Mouse (Mus musculus): ENCODE data around the gene Themis2.

Gene Themis2

DNA sequence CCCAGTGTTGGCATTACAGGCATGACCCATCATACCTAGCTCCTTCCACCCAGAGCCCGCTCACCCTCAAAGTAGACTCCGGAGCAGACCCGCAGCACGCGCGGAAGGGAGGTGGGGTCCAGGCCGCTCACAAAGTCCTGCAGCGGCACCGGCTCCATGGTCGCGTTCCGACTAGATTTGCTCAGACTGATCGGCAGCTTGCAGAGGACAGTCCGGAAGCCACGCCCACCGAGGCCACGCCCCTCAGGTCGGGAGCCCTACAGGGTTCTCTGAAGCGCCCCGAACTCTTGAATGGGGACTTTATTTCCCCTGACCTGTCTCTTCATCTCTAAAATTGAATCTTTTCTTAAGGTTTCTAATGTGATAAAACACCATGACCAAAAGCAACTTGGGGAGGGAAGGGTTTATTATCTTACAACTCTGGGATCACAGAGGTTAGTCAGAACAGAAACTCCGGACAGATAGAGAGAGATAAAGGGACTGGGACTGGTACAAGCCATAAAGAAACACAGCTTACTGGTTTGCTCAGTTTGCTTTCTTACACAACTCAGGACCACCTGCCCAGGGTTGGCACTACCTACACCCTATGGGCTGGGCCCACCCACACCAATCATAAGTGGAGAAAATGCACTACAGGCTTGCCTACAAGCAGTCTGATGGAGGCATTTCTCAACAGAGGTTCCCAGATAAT, at the start of gene Themis2:
Themis2 (minus strand) TSS at position 192 of the 691 bp plus-strand sequence.
- DNase-seq = peak; percentile 83

DNA sequence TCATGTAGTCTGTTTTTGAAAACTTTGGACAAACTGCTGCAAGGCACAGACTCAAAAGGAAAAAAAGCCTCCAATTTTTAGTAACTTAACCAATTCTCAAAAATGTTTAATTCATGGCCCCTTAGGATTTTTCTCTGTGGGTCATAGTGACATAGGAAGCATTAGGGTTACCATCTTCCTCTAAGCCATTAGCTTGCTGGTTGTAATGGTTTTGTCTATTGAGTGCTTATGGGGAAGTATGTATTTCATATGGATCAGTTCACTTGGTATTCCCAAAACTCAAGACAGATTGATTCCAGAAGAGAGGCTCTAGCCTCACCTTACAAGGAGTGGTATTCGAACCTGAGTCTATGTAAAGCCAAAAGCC, 47.5 kb upstream of the Themis2 start:
- DNase-seq = no peak

DNA sequence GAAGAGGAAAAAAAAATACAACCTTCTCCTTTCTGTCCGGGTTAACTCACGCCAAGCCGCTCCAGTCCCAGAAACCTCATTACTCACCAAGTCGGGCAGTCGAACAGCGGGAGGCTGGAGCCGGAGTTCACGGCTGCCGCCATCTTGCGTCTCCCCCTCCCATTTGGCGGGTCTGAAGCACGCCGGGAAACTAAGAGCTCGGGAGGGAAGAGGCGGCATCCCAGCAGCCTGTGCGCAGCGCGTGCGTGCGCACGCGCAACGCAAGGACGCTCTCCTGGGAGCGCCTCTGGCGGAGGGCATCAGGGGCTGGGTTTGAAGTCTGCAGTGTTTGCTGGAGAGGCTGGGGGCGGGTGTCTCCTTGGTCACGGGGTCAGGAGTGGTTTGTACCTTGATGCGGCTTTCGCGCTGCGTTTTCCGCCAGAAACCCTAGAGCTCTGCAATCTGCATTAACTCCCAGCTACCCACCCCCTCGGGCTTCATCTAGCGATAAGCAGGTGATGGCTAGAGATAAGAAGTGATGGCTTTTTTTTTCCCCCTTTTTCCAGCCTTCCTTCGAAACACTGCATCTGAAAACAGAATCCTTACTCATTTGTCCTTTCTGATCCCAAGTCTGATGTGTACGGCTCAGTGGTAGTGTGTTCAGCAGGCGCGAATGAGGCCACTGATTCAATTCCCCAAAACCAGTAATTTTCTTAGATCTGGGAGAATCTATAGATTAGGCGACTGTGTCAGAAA, 47.0 kb upstream of the Themis2 start, which contains the start of gene Ppp1r8:
Ppp1r8 (minus strand) TSS at position 200 of the 735 bp plus-strand sequence.
- DNase-seq = peak; percentile 91

DNA sequence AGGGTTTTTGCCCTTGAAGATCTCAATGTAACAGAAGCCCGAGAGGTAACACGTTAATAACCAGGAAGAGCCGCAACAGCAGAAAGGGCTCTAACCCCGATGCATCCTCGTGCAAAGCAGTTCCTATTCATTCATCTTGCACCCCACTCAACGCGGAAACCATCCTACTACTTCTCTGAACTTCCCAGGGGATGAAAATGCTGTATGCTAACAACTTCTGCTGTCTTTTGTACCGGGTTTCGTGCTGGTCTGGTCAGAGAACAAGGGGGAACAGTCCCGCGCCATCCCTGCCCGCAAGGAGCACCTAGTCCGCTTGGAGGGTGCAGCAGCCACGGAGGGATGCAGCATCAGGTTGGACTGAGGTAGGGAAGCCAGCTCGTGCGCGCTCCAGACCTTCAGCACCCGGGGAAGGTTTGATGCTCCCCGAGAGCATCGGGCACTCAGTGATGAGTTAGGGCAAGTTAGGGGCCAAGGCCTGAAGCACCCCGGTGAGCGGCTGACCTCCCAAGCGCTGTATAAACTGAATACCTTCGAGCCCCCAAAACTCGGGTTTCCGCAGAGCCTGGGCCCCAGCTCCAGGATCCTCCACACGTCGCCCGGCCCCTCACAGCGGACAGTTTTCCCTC, 46.2 kb upstream of the Themis2 start:
- peak; percentile 38 for DNase-seq

DNA sequence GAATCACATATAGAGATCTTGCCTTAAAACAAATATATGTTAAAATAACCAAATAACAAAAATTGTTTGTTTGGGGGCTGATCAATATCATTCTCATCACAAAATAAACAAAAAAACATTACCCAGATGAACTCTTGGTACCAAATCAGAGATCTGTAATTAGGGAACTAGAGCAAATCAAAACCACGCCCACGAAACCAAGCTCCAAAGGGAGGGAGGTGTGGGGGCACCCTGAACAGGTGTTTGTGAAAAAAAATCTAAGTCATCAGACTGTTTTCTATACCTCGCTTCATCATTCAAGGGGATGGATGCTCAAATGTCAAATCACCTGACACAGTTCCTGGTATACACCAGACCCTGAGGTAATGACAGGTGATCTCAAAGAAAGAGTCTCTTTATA, 45.3 kb upstream of the Themis2 start:
- DNase-seq = no peak

DNA sequence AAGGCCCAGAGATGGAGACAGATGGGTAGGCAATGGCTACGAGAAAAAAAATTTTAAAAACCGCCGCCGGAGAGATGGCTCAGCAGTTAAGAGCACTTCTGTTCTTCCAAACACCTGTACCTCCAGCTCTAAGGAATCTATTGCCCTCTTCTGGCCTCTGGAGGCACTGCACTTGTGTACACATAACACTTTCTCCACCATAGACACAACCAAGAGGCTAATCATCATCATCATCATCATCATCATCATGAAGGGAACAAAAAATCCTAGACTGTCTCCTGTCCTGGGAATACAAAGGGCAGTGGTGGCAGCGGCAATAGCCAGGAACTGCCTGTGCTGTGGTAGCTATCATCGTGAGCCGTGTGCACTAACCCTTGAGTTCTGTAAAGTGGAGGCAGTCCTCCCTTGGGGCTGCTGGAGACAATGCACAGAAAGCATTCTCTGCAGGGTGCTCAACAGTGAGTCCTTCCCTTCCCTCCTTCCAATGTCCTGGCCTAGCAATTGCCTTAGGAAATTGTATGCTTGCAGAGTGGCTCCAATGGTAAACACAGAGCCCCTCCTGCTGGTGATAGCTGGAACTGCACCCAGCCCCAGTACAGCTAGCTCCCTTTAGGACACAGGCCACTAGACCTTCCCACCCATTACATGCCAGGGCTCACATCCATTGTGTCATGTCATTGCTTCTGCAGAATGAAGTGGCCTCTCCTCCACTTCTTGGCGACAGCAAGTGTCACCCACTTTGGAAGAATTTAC, 27.6 kb upstream of the Themis2 start:
- peak; percentile 84 for DNase-seq

DNA sequence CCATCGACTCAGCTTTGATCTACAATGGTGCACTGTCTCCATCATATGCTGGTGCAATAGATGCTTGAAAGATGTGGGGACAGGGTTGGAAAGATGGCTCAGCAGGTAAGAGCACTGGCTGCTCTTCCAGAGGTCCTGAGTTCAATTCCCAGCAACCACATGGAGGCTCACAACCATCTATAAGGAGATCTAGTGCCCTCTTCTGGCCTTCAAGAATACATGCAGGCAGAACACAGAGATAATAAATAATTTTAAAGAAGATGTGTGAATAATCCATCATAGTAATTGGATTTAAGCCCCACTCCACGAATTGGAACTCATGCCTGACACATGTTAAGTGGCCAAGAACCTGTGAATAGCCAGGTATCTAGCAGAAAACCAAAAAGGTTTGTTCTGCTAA, 22.3 kb upstream of the Themis2 start:
- DNase-seq = no peak

DNA sequence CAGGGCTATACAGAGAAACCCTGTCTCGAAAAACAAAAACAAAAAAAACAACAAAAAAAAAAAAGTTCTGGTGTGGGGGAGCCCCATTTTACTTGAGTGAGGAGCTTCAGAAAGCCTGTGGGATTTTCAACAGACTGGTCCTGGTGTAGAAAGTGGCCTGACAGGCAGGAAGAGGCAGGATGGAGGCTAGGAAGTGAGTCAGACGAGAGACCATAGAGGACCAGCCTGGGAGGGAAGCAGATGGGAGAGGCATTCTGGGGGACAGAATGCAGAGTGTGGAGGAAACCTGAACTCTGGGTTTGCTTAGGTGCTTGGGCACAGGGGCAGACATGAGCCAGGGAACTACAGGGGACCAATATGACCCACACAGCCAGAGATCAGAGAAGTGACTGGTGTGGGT, 20.7 kb upstream of the Themis2 start:
- DNase-seq = no peak

DNA sequence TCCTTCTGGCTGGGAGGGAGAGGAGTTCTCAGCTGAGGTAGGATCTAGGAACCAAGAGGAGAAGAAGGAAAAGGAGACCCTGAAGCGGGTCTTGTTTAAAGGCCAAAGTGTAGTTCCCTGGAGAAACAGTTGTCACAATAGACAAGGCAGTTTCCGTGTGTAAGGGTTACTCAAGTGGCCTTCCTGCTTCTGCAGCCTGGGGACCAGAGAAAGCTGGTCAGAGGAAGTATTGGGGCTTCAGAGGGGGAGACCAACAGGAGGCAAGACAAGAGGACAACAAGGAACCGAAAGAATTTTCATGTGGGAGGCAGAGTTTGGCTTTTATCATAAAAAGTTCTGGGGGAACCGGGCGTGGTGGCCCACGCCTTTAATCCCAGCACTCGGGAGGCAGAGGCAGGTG, 20.2 kb upstream of the Themis2 start:
- DNase-seq = no peak

DNA sequence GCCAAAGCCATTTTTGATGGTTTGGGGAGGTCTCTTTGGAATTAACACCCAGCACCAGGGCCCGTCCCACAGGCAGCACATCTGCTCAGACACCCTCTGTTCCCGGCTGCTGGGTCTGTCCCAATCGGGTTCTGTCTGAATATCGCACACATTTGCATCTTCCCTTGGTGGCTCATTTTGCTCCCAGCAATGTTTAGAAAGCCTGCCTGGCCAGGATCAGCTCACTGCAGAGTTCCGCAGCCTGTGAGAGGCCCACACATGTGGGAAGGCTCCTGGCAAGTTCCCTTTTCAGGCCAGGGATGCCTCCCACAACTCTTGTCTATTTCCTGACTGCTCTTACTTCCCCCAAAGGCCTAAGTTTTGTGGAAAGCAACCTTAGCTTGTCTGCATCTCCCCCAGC, 13.4 kb upstream of the Themis2 start:
- no peak for DNase-seq

DNA sequence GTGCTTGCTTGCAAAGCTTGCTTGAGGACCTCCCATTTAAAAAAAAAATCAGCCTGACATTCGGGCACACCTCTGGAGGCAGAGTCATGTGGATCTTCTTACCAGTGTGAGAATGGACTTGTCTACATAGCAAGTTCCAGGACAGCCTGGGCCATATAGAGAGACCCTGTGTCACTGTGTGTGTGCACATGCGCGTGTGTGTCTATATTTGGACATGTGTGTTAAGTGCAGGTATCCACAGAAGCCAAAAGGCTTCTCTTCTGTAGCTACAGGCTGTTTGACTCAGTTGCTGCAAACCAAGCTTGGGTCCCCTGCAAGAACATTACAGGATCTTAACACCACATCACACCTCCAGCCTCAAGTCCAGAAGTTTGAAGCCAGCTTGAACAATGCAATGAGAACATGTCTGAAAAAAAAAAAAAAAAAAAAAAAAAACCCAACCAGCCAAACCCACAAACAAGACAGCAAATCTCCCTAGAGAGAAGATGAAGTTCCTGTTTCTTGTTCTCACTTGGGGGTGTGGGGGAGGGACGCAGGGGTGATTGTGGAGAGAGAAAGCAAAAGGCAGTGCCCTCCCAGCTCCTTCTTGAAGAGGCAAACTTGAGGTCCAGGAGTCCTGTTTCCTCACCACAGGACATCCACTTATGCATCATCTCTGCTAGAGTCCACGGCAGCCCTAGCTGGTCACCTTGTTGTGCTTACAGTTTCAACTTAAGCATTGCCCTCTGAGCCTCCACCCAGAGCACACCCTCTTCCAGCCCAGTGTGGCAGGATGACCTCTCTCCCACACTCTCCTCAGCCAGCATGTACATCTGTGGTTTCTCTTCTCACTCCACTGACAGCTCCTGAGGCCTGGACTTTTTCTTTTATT, 11.8 kb upstream of the Themis2 start:
- peak; percentile 15 for DNase-seq

DNA sequence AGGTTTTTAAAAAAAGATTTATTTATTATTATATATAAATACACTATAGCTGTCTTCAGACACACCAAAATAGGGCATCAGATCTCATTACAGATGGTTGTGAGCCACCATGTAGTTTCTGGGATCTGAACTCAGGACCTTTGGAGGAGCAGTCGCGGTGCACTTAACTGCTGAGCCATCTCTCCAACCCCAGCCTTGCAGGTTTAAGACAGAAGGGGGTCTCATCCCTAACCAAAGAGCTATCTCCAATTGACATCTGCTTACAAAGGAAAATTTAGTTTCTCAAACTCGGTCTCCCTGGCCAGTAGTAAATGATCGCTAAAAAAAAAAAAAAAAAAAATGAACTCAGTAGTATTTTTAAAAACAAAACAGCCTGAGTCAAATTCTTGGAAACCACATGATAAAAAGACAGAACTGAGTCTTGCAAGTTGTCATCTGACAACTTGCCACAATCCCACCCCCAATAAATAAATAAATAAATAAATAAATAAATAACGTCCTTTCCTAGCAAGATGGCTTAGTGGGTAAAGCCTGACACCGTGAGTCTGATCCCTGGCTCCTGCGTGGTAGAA, 10.5 kb upstream of the Themis2 start:
- DNase-seq = no peak

DNA sequence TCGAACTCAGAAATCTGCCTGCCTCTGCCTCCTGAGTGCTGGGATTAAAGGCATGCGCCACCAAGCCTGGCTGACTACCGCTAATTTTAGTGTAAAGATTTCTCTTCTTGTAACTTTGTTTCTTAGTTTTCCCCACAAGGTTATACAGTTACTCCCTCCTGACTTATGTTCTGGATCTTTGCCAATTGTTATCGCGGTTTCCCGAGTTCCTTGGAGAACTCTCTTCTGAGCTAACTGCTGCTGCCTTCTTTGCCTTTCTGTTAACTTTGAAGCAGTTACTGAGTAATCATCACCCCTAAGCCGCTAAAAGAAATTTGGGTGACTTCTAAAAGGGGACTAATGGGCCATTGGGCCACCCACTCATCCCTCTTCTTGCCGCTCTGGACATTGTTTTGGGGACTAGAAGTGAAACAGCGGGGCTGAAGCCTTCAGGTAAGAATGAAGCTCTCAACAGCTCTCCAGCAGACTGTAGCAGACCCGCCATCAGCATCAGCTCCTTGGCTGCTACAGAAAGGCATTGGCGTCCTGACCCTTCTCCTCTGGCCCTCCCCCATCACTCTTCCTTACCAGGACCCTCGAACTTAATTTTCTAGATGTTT, 9.5 kb upstream of the Themis2 start:
- DNase-seq = no peak

DNA sequence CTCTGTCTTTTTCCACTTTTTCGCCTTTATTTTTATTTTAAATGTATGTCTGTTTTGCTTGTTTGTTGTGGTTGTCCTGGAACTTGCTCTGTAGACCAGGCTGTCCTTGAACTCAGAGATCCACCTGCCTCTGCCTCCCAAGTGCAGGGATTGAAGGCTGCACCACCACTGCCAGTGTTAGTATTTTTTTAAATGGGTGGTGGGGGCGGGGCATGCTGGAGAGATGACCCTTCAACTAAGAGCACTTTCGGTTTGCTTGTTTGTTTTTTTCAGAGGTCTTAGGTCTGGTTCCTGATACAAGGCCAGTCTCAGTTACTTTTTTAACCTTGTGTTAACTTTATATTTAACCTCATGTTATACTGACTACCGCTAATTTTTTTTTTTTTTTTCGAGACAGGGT, 9.0 kb upstream of the Themis2 start:
- DNase-seq = no peak

DNA sequence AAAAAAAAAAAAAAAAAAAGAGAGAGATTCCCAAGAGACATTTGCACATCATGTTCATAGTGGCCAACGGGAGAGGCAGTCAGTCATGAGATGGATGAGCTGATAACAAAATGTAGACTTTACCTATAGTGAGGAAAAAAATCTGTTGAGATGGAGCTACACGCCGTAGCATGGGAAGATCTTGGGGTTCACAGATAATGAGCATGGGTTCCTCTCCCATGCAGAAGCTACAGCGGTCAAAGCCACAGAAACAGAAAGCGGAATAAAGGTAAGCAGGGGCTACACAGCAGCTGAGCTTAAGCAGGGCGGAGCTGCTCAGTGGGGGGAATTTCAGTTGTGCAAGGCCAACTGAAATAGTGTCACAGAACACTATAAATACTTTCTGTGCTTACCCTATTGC, 8.1 kb upstream of the Themis2 start:
- DNase-seq = peak; percentile 30

DNA sequence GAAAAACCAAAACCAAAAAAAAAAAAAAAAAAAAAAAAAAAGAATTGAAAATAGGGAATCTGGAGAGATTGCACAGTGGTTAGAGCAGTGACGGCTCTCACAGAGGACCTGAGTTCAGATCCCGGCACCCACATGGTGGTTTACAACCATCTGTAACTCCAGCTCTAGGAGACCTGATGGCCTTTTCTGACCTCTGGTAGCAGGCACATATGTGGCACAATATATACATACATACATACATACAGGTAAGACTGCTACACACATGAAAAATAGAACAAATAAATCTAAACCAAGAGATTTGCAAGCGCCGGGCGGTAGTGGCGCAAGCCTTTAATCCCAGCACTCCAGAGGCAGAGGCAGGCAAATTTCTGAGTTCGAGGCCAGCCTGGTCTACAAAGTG, 7.7 kb upstream of the Themis2 start:
- no peak for DNase-seq

DNA sequence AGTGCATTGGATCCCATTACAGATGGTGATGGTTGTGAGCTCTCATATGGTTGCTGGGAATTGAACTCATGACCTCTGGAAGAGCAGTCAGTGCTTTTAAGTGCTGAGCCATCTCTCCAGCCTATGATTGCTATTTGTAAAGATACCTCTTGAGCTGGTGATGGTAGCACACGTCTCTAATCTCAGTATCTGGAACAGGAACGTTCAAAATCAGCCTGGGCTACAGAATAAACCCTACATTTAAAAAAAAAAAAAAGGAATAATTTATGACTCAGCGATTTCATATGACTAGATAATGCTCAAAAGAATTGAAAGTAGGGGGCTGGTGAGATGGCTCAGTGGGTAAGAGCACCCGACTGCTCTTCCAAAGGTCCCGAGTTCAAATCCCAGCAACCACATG, 7.0 kb upstream of the Themis2 start:
- no peak for DNase-seq

DNA sequence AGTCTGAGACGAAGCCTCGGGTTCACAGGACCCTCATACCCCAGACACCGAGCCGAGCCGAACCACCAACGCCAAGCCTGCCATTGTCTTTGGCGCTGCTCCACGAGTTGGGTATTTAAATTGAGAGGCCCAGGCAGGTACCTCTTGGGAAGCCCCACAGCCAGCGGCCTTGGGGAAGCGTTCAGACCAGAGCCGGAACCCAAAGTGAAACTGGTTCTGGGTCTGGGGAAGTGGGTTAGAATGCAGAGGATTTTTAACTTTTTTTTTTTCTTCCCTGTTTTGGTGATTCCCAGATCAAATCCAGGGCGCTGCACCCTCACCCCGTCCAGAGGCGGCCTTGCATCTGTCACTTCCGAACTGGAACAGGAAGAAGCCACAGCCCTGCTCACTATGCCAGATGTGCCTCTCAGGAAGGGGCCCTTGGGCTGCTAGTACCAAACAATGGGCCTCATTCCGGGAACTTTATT, 6.0 kb upstream of the Themis2 start:
- DNase-seq = peak; percentile 61

DNA sequence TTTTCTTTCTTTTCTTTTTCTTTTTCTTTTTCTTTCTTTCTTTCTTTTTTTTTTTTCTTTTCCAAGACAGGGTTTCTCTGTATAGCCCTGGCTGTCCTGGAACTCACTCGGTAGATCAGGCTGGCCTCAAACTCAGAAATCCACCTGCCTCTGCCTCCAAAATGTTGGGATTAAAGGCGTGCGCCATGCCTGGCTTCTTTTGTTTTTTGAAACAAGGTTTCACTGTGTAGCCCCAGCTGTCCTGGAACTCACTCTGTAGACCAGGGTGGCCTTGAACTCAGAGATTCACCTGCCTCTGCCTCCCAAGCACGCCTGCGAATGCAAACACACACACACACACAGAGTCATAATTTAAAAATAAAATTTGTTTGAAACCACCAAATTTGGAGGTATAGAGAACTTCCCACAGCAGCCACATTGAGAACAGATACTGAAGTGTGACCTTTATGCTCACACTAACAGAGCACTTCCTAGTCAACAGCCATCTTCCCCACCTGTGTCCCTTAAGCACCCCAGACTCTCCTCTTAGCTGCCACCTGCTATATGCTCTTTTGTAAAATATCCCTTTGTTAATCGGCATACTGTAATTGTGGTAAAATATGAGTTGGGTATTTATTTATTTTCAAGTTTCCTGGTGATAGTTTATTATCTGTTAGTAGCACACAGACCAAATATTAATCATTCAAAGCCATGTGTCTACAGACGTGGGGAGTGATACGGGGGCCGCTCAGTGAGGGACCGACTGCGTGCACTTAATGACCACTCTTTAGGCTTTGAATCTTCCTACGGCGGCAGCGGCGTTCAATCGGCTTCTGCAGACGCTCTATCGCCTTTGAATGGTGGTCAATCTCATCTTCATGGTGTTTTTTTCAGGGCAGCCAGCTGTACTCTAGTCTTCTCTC, 5.2 kb upstream of the Themis2 start:
- DNase-seq = no peak

DNA sequence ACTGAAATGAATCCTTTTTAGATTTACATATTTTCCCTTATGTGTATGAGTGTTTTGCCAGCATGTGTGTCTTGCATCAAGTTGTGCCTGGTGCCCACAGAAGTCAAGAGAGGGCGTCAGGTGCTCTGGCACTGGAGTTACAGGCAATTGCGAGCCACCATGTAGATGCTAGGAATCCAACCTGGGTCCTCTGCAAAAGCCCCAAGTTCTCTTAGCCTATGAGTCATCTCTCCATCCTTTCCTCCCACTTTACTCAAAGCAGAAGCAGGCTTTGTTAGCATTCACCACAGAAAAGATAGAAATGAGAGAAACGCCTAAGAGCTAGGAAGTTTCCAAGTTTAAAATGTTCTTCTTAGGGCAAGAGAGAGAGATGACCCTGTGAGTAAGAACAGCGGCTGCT, 3.7 kb upstream of the Themis2 start:
- no peak for DNase-seq
